Mouse (Mus musculus): ENCODE data around the gene Ccdc40. TPM values are rescaled to one million over a fixed set of nuclear protein-coding genes. Genes with fewer than 3 reads are reported as not detected.
A peak's percentile ranks its signal among the peaks of the same experiment; 100 is the strongest.

Gene Ccdc40
- 19.1 and 20.5 TPM in 2 replicates for polyA plus RNA-seq (2016; fragmentation: Nextera tagmentation; extraction: Ambion mirVana)

DNA sequence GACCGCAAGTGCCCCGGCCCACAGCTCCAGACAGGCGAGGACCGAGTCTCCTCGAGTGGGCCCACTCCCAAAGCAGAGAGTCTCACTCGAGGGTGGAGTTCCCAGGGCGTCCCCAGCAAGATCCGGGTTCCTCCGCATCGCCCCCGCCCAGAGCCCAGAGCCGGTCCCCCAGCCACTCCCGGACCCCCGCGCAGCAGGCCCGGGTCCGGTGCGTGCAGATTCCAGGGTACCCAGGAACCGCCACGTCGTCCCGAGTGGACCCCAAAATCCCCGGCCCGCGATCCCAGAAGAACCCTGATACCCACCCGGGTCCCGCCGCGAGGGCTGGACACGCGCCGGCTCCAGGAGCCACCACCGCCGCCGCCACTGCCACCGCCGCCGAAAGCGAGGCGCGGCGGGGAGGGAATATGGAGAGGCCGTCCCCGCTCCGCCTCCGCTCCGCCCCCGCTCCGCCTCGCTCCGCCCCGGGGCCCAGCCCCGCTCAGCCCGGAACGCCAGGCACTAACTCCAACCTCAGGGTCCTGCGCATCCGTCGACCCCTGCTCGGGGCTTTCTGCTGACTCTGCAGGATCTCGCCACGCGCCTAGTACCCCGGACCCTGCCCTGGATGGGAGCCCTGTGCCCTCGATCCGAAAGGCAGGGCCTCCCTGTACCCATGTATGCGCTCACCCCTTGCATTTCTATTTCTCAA, at the start of gene Ccdc40, which contains the start of gene Tbc1d16:
Ccdc40 (plus strand) TSS at position 482 of the 691 bp plus-strand sequence.
Tbc1d16 (minus strand) TSS at position 409 of the 691 bp plus-strand sequence.
- H3K36me3 ChIP-seq = peaks cover 11% of the 10 kb centered on the region; the same call in 1 of the 2 replicates
- H3K4me1 ChIP-seq = peaks cover 54% of the 10 kb centered on the region
- WGBS = under 1% methylated on average over 65 of the region's 66 CpGs
- H3K27ac ChIP-seq = peak within 1 kb of the TSS; percentile 88
- H3K27me3 ChIP-seq = no peaks in the 10 kb centered on the region
- H3K4me3 ChIP-seq = peak within 1 kb of the TSS; percentile 78
- H3K4me2 ChIP-seq (replicated peaks) = peak within 1 kb of the TSS; percentile 93
- H3K9me3 ChIP-seq (replicated peaks) = no peaks in the 10 kb centered on the region
- H3K9ac ChIP-seq = peak within 1 kb of the TSS; percentile 91
- peak; percentile 92 for ATAC-seq (ENCODE audit: low FRiP score)

DNA sequence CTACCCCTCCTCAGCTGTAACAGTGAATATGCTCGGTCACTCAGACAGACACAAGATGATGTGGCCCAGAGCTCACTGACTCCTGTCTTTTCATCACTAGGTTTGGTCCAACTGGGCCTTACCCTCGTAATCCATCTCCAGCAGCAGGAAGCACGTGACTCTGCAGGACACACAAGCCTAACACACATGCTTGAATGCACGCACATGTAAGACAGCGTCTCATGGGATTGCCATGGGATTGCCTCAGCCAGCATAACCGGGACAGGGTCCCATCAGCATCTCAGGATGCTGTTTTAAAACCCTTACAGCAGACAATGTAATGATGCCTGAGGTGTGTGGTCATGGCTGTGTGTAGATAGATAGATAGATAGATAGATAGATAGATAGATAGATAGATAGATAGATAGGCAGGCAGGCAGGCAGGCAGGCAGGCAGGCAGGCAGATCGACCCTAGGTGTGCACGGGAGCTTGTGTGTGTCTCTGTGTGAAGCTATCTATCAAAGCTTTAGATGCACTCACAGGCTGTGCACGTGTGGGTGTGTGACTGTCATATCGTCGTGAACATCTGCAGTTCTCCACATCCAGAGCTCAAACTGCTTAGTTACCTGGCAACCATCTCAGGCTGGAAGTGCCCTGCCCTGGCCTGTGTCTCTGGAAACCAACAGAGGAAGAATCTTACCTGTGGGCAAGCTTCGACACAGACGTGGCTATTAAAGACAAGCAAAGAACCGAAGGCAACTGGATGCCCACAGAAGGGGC, 47.4 kb upstream of the Ccdc40 start:
- Histone ChIP-seq H3K36me3 (no peaks in the 10 kb centered on the region), H3K4me2 (replicated peaks) (no peak overlapping the region), H3K27me3 (no peaks in the 10 kb centered on the region), H3K4me1 (peaks cover 70% of the 10 kb centered on the region), H3K9ac (0 out of 2 replicates have a peak overlapping the region, but pooled peaks have one; percentile 8), H3K27ac (peak overlapping the region; percentile 19; the same call in 1 of the 2 replicates), H3K4me3 (no peak overlapping the region), H3K9me3 (replicated peaks) (no peaks in the 10 kb centered on the region)
- 81% methylated on average over 14 of the region's 14 CpGs for WGBS
- ATAC-seq (ENCODE audit: low FRiP score) = no peak

DNA sequence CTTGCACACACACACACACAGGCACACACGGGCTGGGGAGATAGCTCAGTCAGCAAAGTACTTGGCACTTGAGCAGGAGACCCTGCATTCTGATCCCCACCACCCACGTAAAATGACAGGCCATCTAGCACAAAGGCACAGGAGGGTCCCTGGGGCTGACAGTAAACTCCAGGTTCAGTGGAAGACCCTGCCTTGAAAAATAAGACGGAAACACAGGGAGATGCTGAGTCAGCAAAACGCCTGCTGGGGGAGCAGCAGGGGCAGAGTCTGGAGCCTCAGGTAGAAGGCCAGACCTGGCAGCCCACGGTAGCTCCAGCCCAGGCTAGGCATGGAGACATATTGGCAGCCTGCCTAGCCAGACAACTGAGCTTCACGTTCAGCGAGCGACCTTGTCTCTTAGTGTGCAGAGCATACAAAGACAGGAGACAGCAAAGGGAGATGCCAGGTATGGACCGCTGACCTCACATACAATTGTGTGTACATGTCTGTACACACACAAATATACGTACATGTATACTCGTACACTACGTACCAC, 46.4 kb upstream of the Ccdc40 start:
- H3K4me1 ChIP-seq = peaks cover 62% of the 10 kb centered on the region
- no peak for ATAC-seq (ENCODE audit: low FRiP score)
- H3K9me3 ChIP-seq (replicated peaks) = no peaks in the 10 kb centered on the region
- no peak overlapping the region for H3K4me2 ChIP-seq (replicated peaks)
- no peak overlapping the region for H3K9ac ChIP-seq
- no peaks in the 10 kb centered on the region for H3K36me3 ChIP-seq
- no peak overlapping the region for H3K4me3 ChIP-seq
- H3K27me3 ChIP-seq = no peaks in the 10 kb centered on the region
- peak overlapping the region; percentile 19; the same call in 1 of the 2 replicates for H3K27ac ChIP-seq
- 82% methylated on average over 12 of the region's 12 CpGs for WGBS

DNA sequence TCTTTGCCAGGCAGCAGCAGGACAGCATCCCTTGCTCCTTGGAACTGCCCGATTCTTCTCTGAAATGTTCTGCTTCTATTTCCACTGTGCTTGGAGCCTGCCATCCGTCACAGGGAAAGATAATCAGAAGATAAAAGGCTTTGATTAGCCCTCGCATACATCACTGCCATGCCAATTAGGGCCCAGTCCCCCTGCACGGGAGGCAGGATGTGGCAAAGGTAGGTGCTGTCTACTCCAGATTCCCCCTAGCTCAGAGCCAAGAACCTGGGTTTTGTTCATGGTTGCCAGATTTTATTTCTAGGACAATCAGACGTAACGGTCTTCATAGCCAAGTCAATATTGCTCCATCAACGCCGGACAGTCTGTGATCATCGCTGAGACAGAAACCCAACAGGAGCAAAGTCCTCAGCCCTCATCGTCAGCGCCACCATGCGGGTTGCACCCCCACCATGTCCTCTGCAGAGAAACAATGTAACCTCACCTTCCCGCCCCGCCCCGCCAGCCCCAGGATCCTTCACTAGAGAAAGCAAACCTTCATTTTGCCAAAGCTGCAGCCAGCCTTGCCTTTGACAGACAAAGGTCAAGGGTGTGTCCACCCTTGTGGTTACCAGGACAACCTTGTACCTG, 44.6 kb upstream of the Ccdc40 start:
- no peaks in the 10 kb centered on the region for H3K36me3 ChIP-seq
- no peaks in the 10 kb centered on the region for H3K9me3 ChIP-seq (replicated peaks)
- WGBS = 73% methylated on average over 15 of the region's 15 CpGs
- H3K4me2 ChIP-seq (replicated peaks) = no peak overlapping the region
- no peak overlapping the region for H3K4me3 ChIP-seq
- ATAC-seq (ENCODE audit: low FRiP score) = no peak
- no peaks in the 10 kb centered on the region for H3K27me3 ChIP-seq
- peak overlapping the region; percentile 69 for H3K27ac ChIP-seq
- H3K4me1 ChIP-seq = peaks cover 62% of the 10 kb centered on the region
- H3K9ac ChIP-seq = no peak overlapping the region

DNA sequence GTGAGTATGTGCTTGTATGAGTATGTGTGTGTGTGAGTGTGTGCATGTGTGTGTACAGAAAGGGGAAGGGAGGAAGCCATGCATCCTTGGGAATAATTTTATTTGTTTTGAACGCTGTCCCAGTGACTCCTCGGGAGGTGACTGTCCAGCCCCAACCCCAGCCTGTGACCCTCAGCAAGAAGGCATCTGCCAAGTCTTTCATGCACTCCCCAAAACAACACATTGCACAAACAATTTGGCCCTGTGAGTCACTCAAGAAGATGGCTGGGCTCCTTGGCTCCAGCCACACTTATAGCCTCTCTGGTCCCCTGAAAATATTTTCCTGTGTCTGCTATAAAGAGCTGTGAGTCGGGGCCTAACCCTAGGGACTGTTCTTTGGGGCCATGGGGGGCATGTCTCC, 42.0 kb upstream of the Ccdc40 start:
- H3K27me3 ChIP-seq = no peaks in the 10 kb centered on the region
- H3K4me1 ChIP-seq = peaks cover 66% of the 10 kb centered on the region
- no peak overlapping the region for H3K9ac ChIP-seq
- ATAC-seq (ENCODE audit: low FRiP score) = no peak
- H3K9me3 ChIP-seq (replicated peaks) = no peaks in the 10 kb centered on the region
- H3K4me2 ChIP-seq (replicated peaks) = no peak overlapping the region
- H3K36me3 ChIP-seq = no peaks in the 10 kb centered on the region
- no peak overlapping the region for H3K27ac ChIP-seq
- whole genome bisulfite sequencing = 93% methylated on average over 3 of the region's 3 CpGs
- no peak overlapping the region for H3K4me3 ChIP-seq

DNA sequence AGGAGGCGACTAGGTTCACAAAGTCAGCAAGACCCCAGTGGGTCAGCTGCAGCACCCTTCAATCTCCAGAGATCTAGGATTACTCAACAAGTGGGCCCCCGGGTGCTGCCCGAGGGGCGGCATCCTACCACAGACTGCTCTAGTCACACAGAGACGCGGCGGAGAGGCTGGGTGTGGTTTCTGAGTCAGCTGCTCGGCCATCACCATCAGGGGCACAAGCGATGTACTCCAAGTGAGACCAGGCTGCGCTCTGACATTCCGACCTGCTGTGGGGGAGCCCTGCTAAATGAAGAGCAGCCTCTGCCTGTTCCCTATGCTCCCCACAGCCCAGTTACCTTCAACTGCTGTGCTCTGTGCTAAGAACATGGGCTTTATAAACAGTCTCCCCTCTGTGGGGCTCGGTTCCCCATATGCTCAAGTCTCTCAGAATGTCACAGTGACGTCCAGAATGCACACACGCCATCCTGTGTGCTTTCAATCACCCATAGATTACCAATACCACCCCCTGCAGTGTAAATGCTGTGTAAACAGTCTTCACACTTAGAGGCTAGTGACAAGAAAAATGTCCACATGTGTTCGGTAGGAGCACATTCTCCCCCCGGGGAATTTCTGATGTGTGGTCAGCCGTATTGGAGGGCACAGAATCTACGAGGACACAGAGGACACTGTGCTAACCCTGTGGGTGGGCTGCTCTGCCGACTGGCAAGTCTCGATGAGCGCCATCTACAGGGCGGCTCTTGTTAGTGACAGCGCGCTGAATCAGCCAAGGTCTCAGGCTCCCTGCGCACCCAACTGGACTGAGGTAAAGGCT, 41.2 kb upstream of the Ccdc40 start:
- no peak overlapping the region for H3K27ac ChIP-seq
- no peaks in the 10 kb centered on the region for H3K9me3 ChIP-seq (replicated peaks)
- peak; percentile 20 for ATAC-seq (ENCODE audit: low FRiP score)
- no peaks in the 10 kb centered on the region for H3K27me3 ChIP-seq
- H3K4me1 ChIP-seq = peaks cover 58% of the 10 kb centered on the region
- H3K9ac ChIP-seq = no peak overlapping the region
- no peak overlapping the region for H3K4me2 ChIP-seq (replicated peaks)
- H3K4me3 ChIP-seq = no peak overlapping the region
- no peaks in the 10 kb centered on the region for H3K36me3 ChIP-seq
- 42% methylated on average over 25 of the region's 25 CpGs for WGBS

DNA sequence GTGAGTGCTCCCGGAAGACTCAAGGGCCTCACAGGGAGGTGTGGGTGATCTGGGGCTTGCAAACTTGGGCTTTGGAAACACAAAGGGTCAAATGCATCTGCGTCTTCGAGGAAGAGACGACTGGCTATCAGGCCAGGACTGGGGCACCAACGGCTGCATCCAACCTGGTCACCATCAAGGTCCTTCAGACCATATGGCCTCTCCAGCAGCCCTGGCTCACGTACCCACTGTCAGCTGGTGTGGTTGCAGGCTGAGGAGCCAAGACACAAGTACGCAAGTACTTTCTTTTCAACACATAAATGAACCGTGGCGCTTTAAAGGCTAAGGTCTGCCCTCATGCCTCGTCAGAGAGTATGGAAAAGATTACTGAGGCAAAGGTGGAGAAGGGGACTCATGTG, 40.6 kb upstream of the Ccdc40 start:
- H3K27ac ChIP-seq = no peak overlapping the region
- H3K9me3 ChIP-seq (replicated peaks) = no peaks in the 10 kb centered on the region
- no peak overlapping the region for H3K4me2 ChIP-seq (replicated peaks)
- no peak overlapping the region for H3K4me3 ChIP-seq
- no peak overlapping the region for H3K9ac ChIP-seq
- 51% methylated on average over 10 of the region's 10 CpGs for WGBS
- ATAC-seq (ENCODE audit: low FRiP score) = no peak
- H3K36me3 ChIP-seq = no peaks in the 10 kb centered on the region
- peaks cover 56% of the 10 kb centered on the region for H3K4me1 ChIP-seq
- H3K27me3 ChIP-seq = no peaks in the 10 kb centered on the region

DNA sequence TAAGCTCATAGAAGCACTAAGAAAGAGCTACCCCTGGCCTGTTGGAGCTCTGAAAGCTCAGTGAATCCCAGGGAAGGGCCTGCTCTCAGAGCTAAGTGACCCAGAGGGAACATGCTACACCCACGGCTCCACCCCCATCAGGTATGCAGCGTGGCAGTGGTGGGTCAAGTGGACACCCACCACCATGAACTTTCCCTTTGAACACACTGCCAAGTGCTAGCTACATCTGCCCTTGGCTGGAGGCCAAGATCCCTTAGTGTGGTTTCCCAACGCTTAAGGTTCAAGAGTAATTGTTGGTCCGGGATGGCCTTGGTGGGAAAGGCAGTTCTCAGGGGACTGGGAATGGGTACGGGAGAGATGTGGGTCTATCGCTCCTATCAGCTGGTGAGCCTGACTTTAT, 40.0 kb upstream of the Ccdc40 start:
- no peaks in the 10 kb centered on the region for H3K9me3 ChIP-seq (replicated peaks)
- H3K36me3 ChIP-seq = no peaks in the 10 kb centered on the region
- no peaks in the 10 kb centered on the region for H3K27me3 ChIP-seq
- peaks cover 50% of the 10 kb centered on the region for H3K4me1 ChIP-seq
- 60% methylated on average over 6 of the region's 6 CpGs for WGBS
- H3K9ac ChIP-seq = no peak overlapping the region
- H3K4me3 ChIP-seq = no peak overlapping the region
- ATAC-seq (ENCODE audit: low FRiP score) = no peak
- no peak overlapping the region for H3K4me2 ChIP-seq (replicated peaks)
- H3K27ac ChIP-seq = no peak overlapping the region

DNA sequence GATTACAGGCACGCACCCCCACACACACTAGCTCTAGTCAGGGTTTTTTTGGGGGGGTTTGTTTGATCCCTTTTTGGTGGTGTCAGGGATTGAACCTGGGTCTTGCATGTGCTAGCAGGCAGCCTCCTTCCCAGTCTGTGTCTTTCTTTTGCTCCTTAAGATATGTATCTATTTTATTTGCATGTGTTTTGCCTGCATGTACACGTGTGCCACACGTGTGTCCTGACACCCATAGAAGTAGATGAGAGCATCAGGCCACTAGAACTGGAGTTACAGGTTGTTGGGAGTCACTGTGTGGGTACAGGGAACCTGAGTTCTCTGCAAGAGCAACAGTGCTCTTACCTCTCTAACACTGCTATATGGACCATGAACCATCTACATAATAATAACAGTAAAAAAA, 39.1 kb upstream of the Ccdc40 start:
- Histone ChIP-seq H3K27me3 (no peaks in the 10 kb centered on the region), H3K36me3 (no peaks in the 10 kb centered on the region), H3K4me1 (peaks cover 41% of the 10 kb centered on the region), H3K4me2 (replicated peaks) (no peak overlapping the region), H3K27ac (no peak overlapping the region), H3K4me3 (no peak overlapping the region), H3K9me3 (replicated peaks) (no peaks in the 10 kb centered on the region), H3K9ac (no peak overlapping the region)
- ATAC-seq (ENCODE audit: low FRiP score) = no peak
- 85% methylated on average over 3 of the region's 3 CpGs for whole genome bisulfite sequencing

DNA sequence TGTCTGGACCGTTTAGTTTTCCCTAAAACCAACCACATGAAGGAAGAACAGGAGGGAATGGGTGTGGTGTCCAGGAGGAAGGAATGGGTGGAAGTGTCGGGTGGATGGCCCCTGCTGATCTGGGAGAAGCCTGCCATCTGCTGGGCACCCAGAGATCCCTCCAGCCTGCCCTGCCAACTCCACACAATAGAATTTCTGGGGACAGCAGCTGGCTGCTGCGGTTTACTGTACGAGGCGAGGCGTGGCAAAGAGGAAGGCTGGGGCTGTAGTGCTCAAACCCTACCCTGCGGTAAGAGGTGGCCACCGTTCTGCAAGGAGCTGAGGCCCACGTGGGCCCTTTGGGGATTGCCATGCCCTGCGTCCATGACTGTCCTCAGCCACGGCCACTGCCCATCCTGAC, 37.9 kb upstream of the Ccdc40 start:
- Histone ChIP-seq H3K4me3 (no peak overlapping the region), H3K4me2 (replicated peaks) (no peak overlapping the region), H3K9me3 (replicated peaks) (no peaks in the 10 kb centered on the region), H3K4me1 (peaks cover 40% of the 10 kb centered on the region), H3K27me3 (no peaks in the 10 kb centered on the region), H3K36me3 (no peaks in the 10 kb centered on the region), H3K9ac (peak overlapping the region; percentile 44), H3K27ac (peak overlapping the region; percentile 61)
- peak; percentile 86 for ATAC-seq (ENCODE audit: low FRiP score)
- WGBS = 29% methylated on average over 11 of the region's 11 CpGs

DNA sequence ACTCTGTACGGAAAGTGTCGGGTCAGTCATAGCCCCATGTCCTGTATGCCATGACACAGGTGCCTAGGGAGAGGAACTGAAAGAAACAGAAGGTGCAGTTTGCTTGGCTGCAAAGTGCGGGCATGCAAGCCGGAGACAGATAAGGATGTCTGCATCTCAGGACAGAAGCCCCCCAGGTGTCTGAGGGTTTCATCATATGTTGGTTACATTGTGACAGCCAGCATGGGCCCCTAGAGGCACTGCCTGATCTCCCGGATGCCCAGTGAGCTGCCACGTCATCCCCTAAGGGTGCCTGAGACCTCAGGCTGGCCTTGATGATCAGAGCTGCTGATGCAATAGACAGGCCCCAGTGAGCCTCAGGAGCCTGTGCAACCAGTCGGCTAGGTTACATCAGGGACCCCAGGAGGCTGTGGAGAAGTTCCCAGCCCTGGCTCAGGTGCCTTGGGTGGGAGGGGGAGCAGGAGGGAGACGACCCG, 36.7 kb upstream of the Ccdc40 start:
- Histone ChIP-seq H3K27me3 (no peaks in the 10 kb centered on the region), H3K4me3 (no peak overlapping the region), H3K36me3 (no peaks in the 10 kb centered on the region), H3K27ac (peak overlapping the region; percentile 61; the same call in 1 of the 2 replicates), H3K4me2 (replicated peaks) (no peak overlapping the region), H3K9ac (peak overlapping the region; percentile 18; the same call in 1 of the 2 replicates), H3K4me1 (peaks cover 40% of the 10 kb centered on the region), H3K9me3 (replicated peaks) (no peaks in the 10 kb centered on the region)
- no peak for ATAC-seq (ENCODE audit: low FRiP score)
- 82% methylated on average over 9 of the region's 9 CpGs for WGBS
